Mouse (Mus musculus): ENCODE measurements at regions not wholly inside any gene's neighbourhood (a gene's known extent, or its start where the extent isn't known, plus 50 kb on each side); places are given as distances from the start of the nearest gene placed in this dataset.

- H3K4me3 ChIP-seq: no peak overlapping the region
- H3K27ac ChIP-seq: peak overlapping the region; percentile 74
- no peaks in the 10 kb centered on the region for H3K27me3 ChIP-seq (ENCODE audit: low read depth, poor library complexity, severe bottlenecking)
- DNase-seq (ENCODE audit: low spot score): peak; percentile 56
- no peaks in the 10 kb centered on the region for H3K9me3 ChIP-seq (replicated peaks)
- H3K4me1 ChIP-seq: peaks cover 53% of the 10 kb centered on the region
- no peaks in the 10 kb centered on the region for H3K36me3 ChIP-seq
- WGBS: 42% methylated on average over 12 of the region's 12 CpGs
These were observed 170.6 kb upstream of the Krr1 start for GRCm38 (mm10) chr10:111801794-111802359.

- 87% methylated on average over 3 of the region's 3 CpGs for WGBS
These were observed 166.1 kb upstream of the Krr1 start for GRCm38 (mm10) chr10:111806333-111806732.

GRCm38 (mm10) chr10:111806916-111807315 lies 165.5 kb upstream of the Krr1 start:
- 42% methylated on average over 5 of the region's 5 CpGs for WGBS
- Histone ChIP-seq H3K4me1 (peaks cover 23% of the 10 kb centered on the region), H3K27me3 (ENCODE audit: low read depth, poor library complexity, severe bottlenecking) (no peaks in the 10 kb centered on the region), H3K9me3 (replicated peaks) (no peaks in the 10 kb centered on the region), H3K36me3 (no peaks in the 10 kb centered on the region), H3K27ac (0 out of 2 replicates have a peak overlapping the region, but pooled peaks have one; percentile 15), H3K4me3 (no peak overlapping the region)
- DNase-seq (ENCODE audit: low spot score): no peak

More at GRCm38 (mm10) chr10:111806333-111806732, 166.1 kb upstream of the Krr1 start:
- H3K9me3 ChIP-seq (replicated peaks): no peaks in the 10 kb centered on the region
- H3K27me3 ChIP-seq (ENCODE audit: low read depth, poor library complexity, severe bottlenecking): no peaks in the 10 kb centered on the region
- no peaks in the 10 kb centered on the region for H3K36me3 ChIP-seq
- no peak overlapping the region for H3K4me3 ChIP-seq
- DNase-seq (ENCODE audit: low spot score): no peak
- no peak overlapping the region for H3K27ac ChIP-seq
- H3K4me1 ChIP-seq: peaks cover 29% of the 10 kb centered on the region

- no peaks in the 10 kb centered on the region for H3K36me3 ChIP-seq
- no peaks in the 10 kb centered on the region for H3K27me3 ChIP-seq (ENCODE audit: low read depth, poor library complexity, severe bottlenecking)
- H3K4me1 ChIP-seq: peaks cover 21% of the 10 kb centered on the region
- 90% methylated on average over 4 of the region's 4 CpGs for WGBS
- DNase-seq (ENCODE audit: low spot score): no peak
- no peak overlapping the region for H3K27ac ChIP-seq
- H3K4me3 ChIP-seq: no peak overlapping the region
- no peaks in the 10 kb centered on the region for H3K9me3 ChIP-seq (replicated peaks)
These were observed 158.7 kb upstream of the Krr1 start for GRCm38 (mm10) chr10:111813736-111814135.

- WGBS: 65% methylated on average over 5 of the region's 5 CpGs
- Histone ChIP-seq H3K4me1 (peaks cover 21% of the 10 kb centered on the region), H3K4me3 (no peak overlapping the region), H3K36me3 (no peaks in the 10 kb centered on the region), H3K27ac (no peak overlapping the region), H3K9me3 (replicated peaks) (no peaks in the 10 kb centered on the region), H3K27me3 (ENCODE audit: low read depth, poor library complexity, severe bottlenecking) (no peaks in the 10 kb centered on the region)
- DNase-seq (ENCODE audit: low spot score): no peak
These were observed 157.8 kb upstream of the Krr1 start for GRCm38 (mm10) chr10:111814648-111815047.

GRCm38 (mm10) chr10:111815160-111815559 lies 157.3 kb upstream of the Krr1 start:
- peaks cover 21% of the 10 kb centered on the region for H3K4me1 ChIP-seq
- no peak overlapping the region for H3K4me3 ChIP-seq
- no peaks in the 10 kb centered on the region for H3K36me3 ChIP-seq
- H3K9me3 ChIP-seq (replicated peaks): no peaks in the 10 kb centered on the region
- 88% methylated on average over 2 of the region's 2 CpGs for WGBS
- H3K27ac ChIP-seq: no peak overlapping the region
- no peak for DNase-seq (ENCODE audit: low spot score)
- no peaks in the 10 kb centered on the region for H3K27me3 ChIP-seq (ENCODE audit: low read depth, poor library complexity, severe bottlenecking)

GRCm38 (mm10) chr10:111815821-111816599 lies 156.5 kb upstream of the Krr1 start:
- peaks cover 21% of the 10 kb centered on the region for H3K4me1 ChIP-seq
- 68% methylated on average over 7 of the region's 7 CpGs for WGBS
- no peaks in the 10 kb centered on the region for H3K9me3 ChIP-seq (replicated peaks)
- H3K27me3 ChIP-seq (ENCODE audit: low read depth, poor library complexity, severe bottlenecking): no peaks in the 10 kb centered on the region
- no peaks in the 10 kb centered on the region for H3K36me3 ChIP-seq
- H3K4me3 ChIP-seq: no peak overlapping the region
- no peak for DNase-seq (ENCODE audit: low spot score)
- no peak overlapping the region for H3K27ac ChIP-seq

- no peak overlapping the region for H3K4me3 ChIP-seq
- no peak overlapping the region for H3K27ac ChIP-seq
- DNase-seq (ENCODE audit: low spot score): no peak
- WGBS: 95% methylated on average over 8 of the region's 8 CpGs
- H3K4me1 ChIP-seq: peaks cover 15% of the 10 kb centered on the region
- H3K36me3 ChIP-seq: no peaks in the 10 kb centered on the region
- H3K9me3 ChIP-seq (replicated peaks): no peaks in the 10 kb centered on the region
- no peaks in the 10 kb centered on the region for H3K27me3 ChIP-seq (ENCODE audit: low read depth, poor library complexity, severe bottlenecking)
These were observed 152.6 kb upstream of the Krr1 start for GRCm38 (mm10) chr10:111819755-111820451.

- H3K27ac ChIP-seq: no peak overlapping the region
- H3K4me3 ChIP-seq: no peak overlapping the region
- no peak for DNase-seq (ENCODE audit: low spot score)
- H3K36me3 ChIP-seq: no peaks in the 10 kb centered on the region
- 74% methylated on average over 4 of the region's 4 CpGs for whole genome bisulfite sequencing
- no peaks in the 10 kb centered on the region for H3K9me3 ChIP-seq (replicated peaks)
- peaks cover 17% of the 10 kb centered on the region for H3K4me1 ChIP-seq
- no peaks in the 10 kb centered on the region for H3K27me3 ChIP-seq (ENCODE audit: low read depth, poor library complexity, severe bottlenecking)
These were observed 147.6 kb upstream of the Krr1 start for GRCm38 (mm10) chr10:111824820-111825219.

GRCm38 (mm10) chr10:111826033-111826754 lies 146.3 kb upstream of the Krr1 start:
- no peak for DNase-seq (ENCODE audit: low spot score)
- Histone ChIP-seq H3K9me3 (replicated peaks) (no peaks in the 10 kb centered on the region), H3K27me3 (ENCODE audit: low read depth, poor library complexity, severe bottlenecking) (no peaks in the 10 kb centered on the region), H3K27ac (no peak overlapping the region), H3K4me1 (peaks cover 17% of the 10 kb centered on the region), H3K36me3 (no peaks in the 10 kb centered on the region), H3K4me3 (no peak overlapping the region)
- 62% methylated on average over 4 of the region's 4 CpGs for WGBS

GRCm38 (mm10) chr10:111827246-111827645 lies 145.2 kb upstream of the Krr1 start:
- WGBS: 68% methylated on average over 3 of the region's 3 CpGs
- no peak for DNase-seq (ENCODE audit: low spot score)

GRCm38 (mm10) chr10:111827930-111828329 lies 144.5 kb upstream of the Krr1 start:
- H3K9me3 ChIP-seq (replicated peaks): no peaks in the 10 kb centered on the region
- no peak for DNase-seq (ENCODE audit: low spot score)
- H3K4me1 ChIP-seq: peaks cover 17% of the 10 kb centered on the region
- H3K27ac ChIP-seq: no peak overlapping the region
- H3K36me3 ChIP-seq: no peaks in the 10 kb centered on the region
- H3K27me3 ChIP-seq (ENCODE audit: low read depth, poor library complexity, severe bottlenecking): no peaks in the 10 kb centered on the region
- 86% methylated on average over 4 of the region's 4 CpGs for WGBS
- no peak overlapping the region for H3K4me3 ChIP-seq

More at GRCm38 (mm10) chr10:111827246-111827645, 145.2 kb upstream of the Krr1 start:
- H3K27me3 ChIP-seq (ENCODE audit: low read depth, poor library complexity, severe bottlenecking): no peaks in the 10 kb centered on the region
- H3K9me3 ChIP-seq (replicated peaks): no peaks in the 10 kb centered on the region
- no peak overlapping the region for H3K4me3 ChIP-seq
- peaks cover 17% of the 10 kb centered on the region for H3K4me1 ChIP-seq
- H3K36me3 ChIP-seq: no peaks in the 10 kb centered on the region
- H3K27ac ChIP-seq: no peak overlapping the region

All from limb, embryonic 10.5 days (tissue).